Mouse (Mus musculus): ENCODE data around the gene Slc35d1. TPM values are rescaled to one million over a fixed set of nuclear protein-coding genes. Genes with fewer than 3 reads are reported as not detected.

Slc35d1 gene
- polyA plus RNA-seq (2012; rRNA removed), result 8.7 and 9.4 TPM in 2 replicates

GRCm38 (mm10) chr4:103214925-103215820 lies at the start of gene Slc35d1:
Gene Slc35d1 (minus strand): TSS chr4:103215164.
- DNase-seq, result peak; percentile 78 to 87
- TF ChIP-seq CTCF (IDR thresholded peaks at IDR 0.05; ENCODE audit: borderline replicate concordance, insufficient read depth, low read depth, low read length) (no peak), POLR2A (IDR thresholded peaks at IDR 0.05; ENCODE audit: borderline replicate concordance, insufficient read depth, low read length) (peak; percentile 42; the same call in 1 of the 2 replicates)
- H3K4me1 ChIP-seq (ENCODE audit: control insufficient read depth, insufficient read depth, low read length), result peaks cover 6% of the 10 kb centered on the region; the same call in 1 of the 2 replicates
- 4% methylated on average over 69 of the region's 70 CpGs for WGBS
- H3K27ac ChIP-seq (ENCODE audit: insufficient read depth, low read length), result peak within 1 kb of the TSS; percentile 91
- peak within 1 kb of the TSS; percentile 99 for H3K4me3 ChIP-seq (replicated peaks; ENCODE audit: insufficient read depth, low read depth, low read length)
- no peaks in the 10 kb centered on the region for H3K27me3 ChIP-seq (ENCODE audit: control insufficient read depth, insufficient read depth, low read length)

- Histone ChIP-seq H3K27me3 (ENCODE audit: control insufficient read depth, insufficient read depth, low read length) (no peaks in the 10 kb centered on the region; the same call in 1 of the 2 replicates), H3K4me3 (replicated peaks; ENCODE audit: insufficient read depth, low read depth, low read length) (no peak overlapping the region), H3K4me1 (ENCODE audit: control insufficient read depth, insufficient read depth, low read length) (no peaks in the 10 kb centered on the region), H3K27ac (ENCODE audit: insufficient read depth, low read length) (no peak overlapping the region)
- no peak for DNase-seq
- 33% methylated on average over 8 of the region's 8 CpGs for WGBS
- TF ChIP-seq CTCF (IDR thresholded peaks at IDR 0.05; ENCODE audit: borderline replicate concordance, insufficient read depth, low read depth, low read length) (no peak), POLR2A (IDR thresholded peaks at IDR 0.05; ENCODE audit: borderline replicate concordance, insufficient read depth, low read length) (no peak)
Observed at GRCm38 (mm10) chr4:103263812-103264396, 48.9 kb upstream of the Slc35d1 start.

GRCm38 (mm10) chr4:103263378-103263777 lies 48.4 kb upstream of the Slc35d1 start:
- no peak overlapping the region for H3K27ac ChIP-seq (ENCODE audit: insufficient read depth, low read length)
- DNase-seq, result no peak
- H3K4me1 ChIP-seq (ENCODE audit: control insufficient read depth, insufficient read depth, low read length), result no peaks in the 10 kb centered on the region
- no peak for TF ChIP-seq CTCF (IDR thresholded peaks at IDR 0.05; ENCODE audit: borderline replicate concordance, insufficient read depth, low read depth, low read length)
- no peaks in the 10 kb centered on the region; the same call in 1 of the 2 replicates for H3K27me3 ChIP-seq (ENCODE audit: control insufficient read depth, insufficient read depth, low read length)
- 51% methylated on average over 5 of the region's 5 CpGs for WGBS
- no peak overlapping the region for H3K4me3 ChIP-seq (replicated peaks; ENCODE audit: insufficient read depth, low read depth, low read length)

GRCm38 (mm10) chr4:103258817-103259216 lies 43.9 kb upstream of the Slc35d1 start:
- no peak for DNase-seq
- Histone ChIP-seq H3K4me1 (ENCODE audit: control insufficient read depth, insufficient read depth, low read length) (no peaks in the 10 kb centered on the region), H3K27me3 (ENCODE audit: control insufficient read depth, insufficient read depth, low read length) (no peaks in the 10 kb centered on the region), H3K4me3 (replicated peaks; ENCODE audit: insufficient read depth, low read depth, low read length) (no peak overlapping the region), H3K27ac (ENCODE audit: insufficient read depth, low read length) (no peak overlapping the region)
- TF ChIP-seq POLR2A (IDR thresholded peaks at IDR 0.05; ENCODE audit: borderline replicate concordance, insufficient read depth, low read length), result no peak
- TF ChIP-seq CTCF (IDR thresholded peaks at IDR 0.05; ENCODE audit: borderline replicate concordance, insufficient read depth, low read depth, low read length), result peak; percentile 35; the same call in 1 of the 2 replicates
- 80% methylated on average over 3 of the region's 3 CpGs for WGBS

- Histone ChIP-seq H3K27me3 (ENCODE audit: control insufficient read depth, insufficient read depth, low read length) (no peaks in the 10 kb centered on the region), H3K27ac (ENCODE audit: insufficient read depth, low read length) (no peak overlapping the region)
- no peak for DNase-seq
Observed at GRCm38 (mm10) chr4:103253846-103254245, 38.9 kb upstream of the Slc35d1 start.

GRCm38 (mm10) chr4:103249436-103250085 lies 34.6 kb upstream of the Slc35d1 start:
- no peaks in the 10 kb centered on the region for H3K4me1 ChIP-seq (ENCODE audit: control insufficient read depth, insufficient read depth, low read length)
- no peak overlapping the region for H3K4me3 ChIP-seq (replicated peaks; ENCODE audit: insufficient read depth, low read depth, low read length)
- TF ChIP-seq CTCF (IDR thresholded peaks at IDR 0.05; ENCODE audit: borderline replicate concordance, insufficient read depth, low read depth, low read length) (no peak), POLR2A (IDR thresholded peaks at IDR 0.05; ENCODE audit: borderline replicate concordance, insufficient read depth, low read length) (no peak)
- no peaks in the 10 kb centered on the region for H3K27me3 ChIP-seq (ENCODE audit: control insufficient read depth, insufficient read depth, low read length)
- H3K27ac ChIP-seq (ENCODE audit: insufficient read depth, low read length), result no peak overlapping the region
- DNase-seq, result no peak
- WGBS, result 75% methylated on average over 6 of the region's 6 CpGs

More at GRCm38 (mm10) chr4:103253846-103254245, 38.9 kb upstream of the Slc35d1 start:
- Histone ChIP-seq H3K4me3 (replicated peaks; ENCODE audit: insufficient read depth, low read depth, low read length) (no peak overlapping the region), H3K4me1 (ENCODE audit: control insufficient read depth, insufficient read depth, low read length) (no peaks in the 10 kb centered on the region)
- WGBS, result 85% methylated on average over 4 of the region's 4 CpGs
- no peak for TF ChIP-seq CTCF (IDR thresholded peaks at IDR 0.05; ENCODE audit: borderline replicate concordance, insufficient read depth, low read depth, low read length)
- TF ChIP-seq POLR2A (IDR thresholded peaks at IDR 0.05; ENCODE audit: borderline replicate concordance, insufficient read depth, low read length), result no peak

- 97% methylated on average over 2 of the region's 2 CpGs for WGBS
- no peak for DNase-seq
- TF ChIP-seq POLR2A (IDR thresholded peaks at IDR 0.05; ENCODE audit: borderline replicate concordance, insufficient read depth, low read length) (no peak), CTCF (IDR thresholded peaks at IDR 0.05; ENCODE audit: borderline replicate concordance, insufficient read depth, low read depth, low read length) (no peak)
Observed at GRCm38 (mm10) chr4:103247813-103248212, 32.8 kb upstream of the Slc35d1 start.

More at GRCm38 (mm10) chr4:103247813-103248212, 32.8 kb upstream of the Slc35d1 start:
- Histone ChIP-seq H3K4me3 (replicated peaks; ENCODE audit: insufficient read depth, low read depth, low read length) (no peak overlapping the region), H3K27ac (ENCODE audit: insufficient read depth, low read length) (no peak overlapping the region), H3K4me1 (ENCODE audit: control insufficient read depth, insufficient read depth, low read length) (no peaks in the 10 kb centered on the region), H3K27me3 (ENCODE audit: control insufficient read depth, insufficient read depth, low read length) (no peaks in the 10 kb centered on the region)

Data from cerebellum, adult 2 months (tissue).